Mouse (Mus musculus): ENCODE data around the gene Card11.

Card11 gene

GRCm38 (mm10) chr5:140891080-140891479, 109.3 kb downstream of the Card11 start:
- peak; percentile 58 for DNase-seq

- peak; percentile 33 for DNase-seq
These were observed 110.3 kb downstream of the Card11 start for GRCm38 (mm10) chr5:140890050-140890449.

GRCm38 (mm10) chr5:140889539-140889938, 110.8 kb downstream of the Card11 start:
- DNase-seq, result peak; percentile 57

- DNase-seq, result no peak
These were observed 112.5 kb downstream of the Card11 start for GRCm38 (mm10) chr5:140887871-140888270.

- DNase-seq, result no peak
These were observed 115.4 kb downstream of the Card11 start for GRCm38 (mm10) chr5:140884966-140885365.

DNA sequence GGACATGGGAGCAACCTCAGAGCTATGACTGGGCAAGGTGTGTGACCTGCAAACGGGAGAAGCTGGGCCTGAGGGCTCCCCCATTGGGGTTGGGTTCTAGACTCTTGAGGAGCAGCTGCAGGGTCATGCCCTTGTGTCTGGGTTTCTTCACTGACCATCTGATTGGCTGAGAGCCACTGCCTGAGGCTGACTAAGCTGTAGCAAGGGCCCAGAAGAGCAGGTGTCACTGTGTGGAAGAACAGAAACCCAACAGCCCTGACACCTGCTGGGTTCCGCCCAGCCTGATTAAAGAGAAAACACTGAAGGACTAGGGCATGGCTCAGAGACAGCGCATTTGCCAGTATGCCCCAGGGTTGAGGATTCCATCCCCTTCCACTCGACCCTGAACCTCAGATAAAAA, 118.0 kb downstream of the Card11 start:
- no peak for DNase-seq

- no peak for DNase-seq
These were observed 120.2 kb downstream of the Card11 start for GRCm38 (mm10) chr5:140880151-140880550.

- no peak for DNase-seq
These were observed 121.7 kb downstream of the Card11 start for GRCm38 (mm10) chr5:140878644-140879043.

DNA sequence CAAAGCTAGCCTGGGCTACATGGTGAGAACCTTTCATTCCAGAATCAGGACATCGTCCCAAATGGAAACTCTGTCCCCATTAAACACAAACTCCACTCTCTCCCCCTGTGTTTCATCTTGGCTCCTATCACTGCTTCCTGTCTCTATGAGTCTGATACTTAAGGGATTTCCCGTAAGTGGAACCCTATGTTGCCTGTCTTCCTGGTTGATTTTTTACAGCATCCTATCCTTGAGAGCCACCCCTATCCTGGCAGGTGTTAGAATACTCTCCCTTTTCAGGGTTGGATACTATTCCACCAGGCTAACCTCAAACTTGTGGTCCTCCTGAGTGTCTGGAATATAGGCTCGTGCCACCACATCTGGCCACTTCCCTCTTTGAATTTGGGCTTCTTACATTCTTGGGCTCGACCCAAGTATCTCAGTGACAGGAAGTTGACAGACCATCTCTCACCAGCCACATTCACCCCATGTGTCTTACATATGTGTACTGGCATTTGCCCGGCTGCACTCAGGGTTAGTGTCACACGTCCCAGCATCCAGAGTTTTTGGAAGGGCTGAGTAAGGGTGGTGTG, 126.6 kb downstream of the Card11 start:
- no peak for DNase-seq

DNA sequence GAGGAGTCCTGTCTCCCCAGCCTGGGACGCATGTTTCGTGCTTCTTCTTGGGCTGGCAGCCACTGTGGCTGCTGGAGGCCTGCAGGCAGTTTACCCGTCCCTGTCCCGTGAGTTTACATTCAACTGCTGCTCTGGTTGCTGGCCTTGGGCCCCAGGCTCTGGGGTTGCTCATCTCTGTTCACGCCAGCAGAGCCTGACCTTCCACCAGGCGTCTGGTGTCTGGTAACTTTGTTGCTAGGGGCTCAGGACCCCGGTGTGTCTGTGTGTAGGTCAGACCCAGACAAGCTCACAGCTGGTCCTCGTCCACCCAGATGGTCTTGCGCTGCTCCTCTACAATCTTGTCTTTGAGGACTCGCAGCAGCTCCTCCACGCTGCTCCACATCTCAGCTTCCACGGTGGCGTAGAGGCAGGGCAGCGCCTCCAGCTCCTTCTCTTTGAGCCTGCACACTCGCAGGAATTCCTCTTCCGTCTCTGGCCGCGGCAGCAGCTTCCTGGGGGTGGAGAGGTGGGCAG, 127.3 kb downstream of the Card11 start:
- DNase-seq, result no peak

- DNase-seq, result no peak
These were observed 127.8 kb downstream of the Card11 start for GRCm38 (mm10) chr5:140872532-140873038.

GRCm38 (mm10) chr5:140871241-140871640, 129.1 kb downstream of the Card11 start:
- peak; percentile 1 for DNase-seq

- peak; percentile 67 for DNase-seq
These were observed 131.3 kb downstream of the Card11 start for GRCm38 (mm10) chr5:140869034-140869433.

GRCm38 (mm10) chr5:140859730-140860129, 140.7 kb downstream of the Card11 start:
- no peak for DNase-seq

DNA sequence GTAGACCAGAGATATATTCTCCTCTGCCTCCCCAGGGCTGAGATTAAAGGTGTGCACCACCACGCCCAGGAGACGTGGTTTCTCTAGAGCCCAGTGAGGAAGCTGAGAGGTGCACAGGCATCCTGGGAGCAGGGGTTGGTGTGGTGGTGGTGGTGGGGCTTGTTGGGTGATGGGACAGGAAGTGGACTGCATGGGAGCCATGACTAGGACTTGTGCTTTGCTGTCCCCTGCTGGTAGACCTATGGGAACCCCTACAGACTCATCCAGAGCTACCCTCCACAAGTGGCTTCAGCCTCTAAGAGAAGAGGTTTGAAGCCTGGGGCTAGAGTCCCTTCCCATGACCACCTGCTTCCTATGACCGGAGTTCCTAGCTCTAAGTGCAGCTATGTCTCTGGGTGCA, 142.0 kb downstream of the Card11 start:
- no peak for DNase-seq

DNA sequence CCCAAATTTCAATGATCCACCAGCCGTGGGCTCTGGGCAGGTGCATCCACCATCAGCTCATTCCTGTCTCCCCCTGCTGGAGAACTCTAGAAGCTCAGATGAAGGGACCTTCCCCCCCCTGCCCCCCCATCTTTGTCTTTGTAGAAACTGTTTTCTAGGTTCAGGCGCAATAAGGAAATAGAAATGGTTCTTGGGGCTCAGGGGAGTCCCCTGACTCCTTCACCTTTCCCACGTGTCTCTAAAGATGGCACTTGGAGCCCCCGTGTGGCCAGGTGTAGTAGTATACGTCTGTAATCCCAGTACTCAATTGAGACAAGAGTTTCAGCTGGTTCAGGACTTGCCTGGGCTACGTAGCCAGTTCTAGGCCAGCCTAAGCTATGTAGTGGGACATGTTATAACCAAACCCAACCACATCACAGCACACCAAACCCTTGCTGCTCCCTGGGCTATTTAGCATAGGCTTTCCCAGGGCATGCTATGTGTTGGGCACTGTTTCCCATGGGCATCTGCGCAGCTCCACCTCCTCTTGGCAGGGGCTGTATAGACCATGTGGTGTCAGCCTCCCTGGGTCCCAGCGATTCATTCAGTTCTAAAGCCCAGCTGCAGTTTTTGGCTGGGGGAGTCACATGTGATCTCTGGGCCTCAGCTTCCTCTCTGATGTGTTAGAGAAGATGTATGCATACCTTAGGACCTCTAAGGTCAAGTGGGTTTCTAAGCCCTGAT, 142.8 kb downstream of the Card11 start:
- no peak for DNase-seq

GRCm38 (mm10) chr5:140855909-140856530, 144.4 kb downstream of the Card11 start:
- DNase-seq, result no peak

GRCm38 (mm10) chr5:140854700-140855099, 145.7 kb downstream of the Card11 start:
- no peak for DNase-seq

- DNase-seq, result no peak
These were observed 146.7 kb downstream of the Card11 start for GRCm38 (mm10) chr5:140853723-140854122.

DNA sequence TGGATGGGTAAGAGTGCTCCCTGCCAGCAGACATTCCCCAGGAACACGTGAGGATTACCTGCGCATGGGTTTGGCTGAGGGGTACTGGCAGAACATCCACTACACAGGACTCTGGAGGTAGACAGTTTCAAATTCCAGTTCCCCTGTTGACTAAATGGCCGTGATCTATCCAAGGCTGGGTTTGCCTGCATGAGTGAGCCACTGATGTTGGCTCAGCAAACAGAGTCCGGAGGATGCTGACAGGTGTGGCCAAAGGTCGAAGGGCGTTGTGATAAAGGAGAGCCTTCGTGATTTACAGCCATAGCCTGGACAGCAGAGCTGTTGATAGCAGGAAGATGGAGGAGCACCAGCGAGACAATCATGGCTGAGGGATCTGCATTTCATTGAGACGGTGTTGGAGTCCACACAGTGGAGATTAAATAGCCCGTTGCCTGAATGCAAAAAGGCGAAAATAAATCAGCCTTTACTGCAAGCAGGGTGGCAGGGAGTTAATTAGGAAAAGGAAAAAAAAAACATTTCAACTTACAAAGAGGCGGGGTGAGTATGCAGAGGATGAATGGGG, 147.9 kb downstream of the Card11 start:
- DNase-seq, result no peak

- DNase-seq, result peak; percentile 26
These were observed 153.1 kb downstream of the Card11 start for GRCm38 (mm10) chr5:140847300-140847729.

DNA sequence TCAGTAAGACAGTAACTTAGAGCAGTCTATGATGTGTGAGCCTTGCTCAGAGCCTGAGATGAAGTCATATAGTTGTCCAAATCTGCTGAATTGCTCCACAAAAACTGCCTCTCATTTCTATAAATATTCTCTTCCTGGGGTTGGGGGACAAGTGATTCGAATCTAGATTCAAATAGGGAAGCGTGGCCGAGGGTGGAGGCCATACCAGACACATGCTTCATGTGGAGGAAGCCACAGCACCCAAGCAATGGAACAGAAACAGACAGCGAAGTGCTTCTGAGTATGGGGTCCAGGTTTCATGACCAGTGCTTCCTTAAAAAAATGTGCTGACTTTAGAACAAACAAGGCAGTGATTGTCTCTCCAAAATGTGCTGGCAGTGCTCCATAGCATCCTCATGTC, 158.4 kb downstream of the Card11 start:
- DNase-seq, result no peak

DNA sequence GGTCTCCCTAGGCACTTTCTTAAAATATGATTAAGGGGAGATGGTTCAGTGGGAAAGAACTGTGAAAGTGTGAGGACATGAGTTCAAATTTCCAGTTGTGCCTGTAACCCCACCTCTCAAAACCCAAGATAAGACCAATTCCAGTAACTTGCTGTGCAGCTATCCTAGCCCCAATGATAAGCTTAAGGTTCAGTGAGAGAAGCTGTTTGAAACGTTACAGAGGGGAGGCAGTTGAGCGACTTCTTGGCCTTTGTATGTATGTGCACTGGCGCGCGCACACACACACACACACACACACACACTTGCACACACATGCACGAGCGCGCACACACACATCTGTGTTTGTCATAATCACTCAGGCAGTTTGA, 169.3 kb downstream of the Card11 start:
- DNase-seq, result no peak
